Mouse (Mus musculus) MEL (cell line): ENCODE results near the gene H2-Q4.
"Not testable (repeated sequence)": the region's sequence is repeated elsewhere in the genome, so short reads cannot be mapped to it uniquely, and the experiment has no call there.

Source experiments
- CTCF ChIP-seq, 3 experiments: IDR thresholded peaks in 2 of 3; conservative IDR thresholded peaks in 1 of 3; 2 replicates each; pipeline ENCODE4 v1.5.1; 2011 to 2012; ENCODE audit warnings: low read length in 3 of 3, low read depth in 2 of 3, mild to moderate bottlenecking in 2 of 3, improper control_type of control experiment in 1 of 3, inconsistent platforms in 1 of 3, mixed read lengths in 1 of 3, moderate library complexity in 1 of 3; ENCODE audit not compliant: control insufficient read depth in 1 of 3, insufficient read depth in 1 of 3, poor library complexity in 1 of 3, severe bottlenecking in 1 of 3
- E2F4 ChIP-seq: IDR thresholded peaks from 2 replicates; pipeline ENCODE4 v1.6.1; 2011; ENCODE audit warnings: low read depth, low read length, improper control_type of control experiment, borderline replicate concordance
- EP300 ChIP-seq, 2 experiments: IDR thresholded peaks; 2 replicates each; pipeline ENCODE4 v1.6.1; 2011; ENCODE audit warnings: improper control_type of control experiment in 2 of 2, low read length in 2 of 2, low read depth in 1 of 2, mild to moderate bottlenecking in 1 of 2
- ETS1 ChIP-seq: IDR thresholded peaks from 2 replicates; pipeline ENCODE4 v1.6.1; 2012; ENCODE audit warnings: low read depth, mild to moderate bottlenecking, inconsistent platforms, low read length, improper control_type of control experiment, moderate library complexity
- GATA1 ChIP-seq: IDR thresholded peaks from 2 replicates; pipeline ENCODE4 v1.6.1; 2011; ENCODE audit warnings: low read depth, low read length, improper control_type of control experiment
- NELFE ChIP-seq: IDR thresholded peaks from 2 replicates; pipeline ENCODE4 v1.6.1; 2011; ENCODE audit warnings: low read depth, low read length, improper control_type of control experiment
- NRF1 ChIP-seq: IDR thresholded peaks from 2 replicates; pipeline ENCODE4 v1.6.1; 2014; ENCODE audit warnings: low read depth, mild to moderate bottlenecking, inconsistent platforms, low read length, improper control_type of control experiment, moderate library complexity; ENCODE audit not compliant: poor library complexity, insufficient read depth, severe bottlenecking
- POLR2A ChIP-seq, 2 experiments: IDR thresholded peaks; 2 replicates each; pipeline ENCODE4 v1.6.1; 2011 to 2012; ENCODE audit warnings: low read length in 2 of 2, mild to moderate bottlenecking in 2 of 2, control low read depth in 1 of 2, improper control_type of control experiment in 1 of 2, low read depth in 1 of 2, moderate library complexity in 1 of 2; ENCODE audit not compliant: control insufficient read depth in 1 of 2, insufficient read depth in 1 of 2, poor library complexity in 1 of 2
- RAD21 ChIP-seq: IDR thresholded peaks from 2 replicates; pipeline ENCODE4 v1.6.1; 2011; ENCODE audit warnings: mild to moderate bottlenecking, low read depth, low read length, improper control_type of control experiment
- SIN3A ChIP-seq: IDR thresholded peaks from 2 replicates; pipeline ENCODE4 v1.6.1; 2012; ENCODE audit warnings: low read length, improper control_type of control experiment, inconsistent platforms
- TBP ChIP-seq: IDR thresholded peaks from 2 replicates; pipeline ENCODE4 v1.8.0; 2011; ENCODE audit warnings: low read depth, low read length, improper control_type of control experiment
- USF1 ChIP-seq: IDR thresholded peaks from 2 replicates; pipeline ENCODE4 v1.6.1; 2014; ENCODE audit warnings: low read depth, mild to moderate bottlenecking, inconsistent platforms, low read length, improper control_type of control experiment, moderate library complexity
- ZKSCAN1 ChIP-seq: IDR thresholded peaks from 2 replicates; pipeline ENCODE4 v1.6.1; 2012; ENCODE audit warnings: low read depth, mild to moderate bottlenecking, inconsistent platforms, low read length, improper control_type of control experiment, moderate library complexity

DNA sequence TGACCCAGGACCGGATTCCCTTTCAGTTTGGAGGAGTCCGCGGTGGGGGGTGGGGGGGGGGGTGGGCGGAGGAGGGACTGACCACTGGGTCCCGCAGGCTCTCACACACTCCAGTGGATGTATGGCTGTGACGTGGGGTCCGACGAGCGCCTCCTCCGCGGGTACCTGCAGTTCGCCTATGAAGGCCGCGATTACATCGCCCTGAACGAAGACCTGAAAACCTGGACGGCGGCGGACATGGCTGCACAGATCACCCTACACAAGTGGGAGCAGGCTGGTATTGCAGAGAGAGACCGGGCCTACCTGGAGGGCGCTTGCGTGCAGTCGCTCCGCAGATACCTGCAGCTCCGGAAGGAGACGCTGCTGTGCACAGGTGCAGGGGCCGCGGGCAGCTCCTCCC lies 46.1 kb downstream of the H2-Q4 start:
- TF ChIP-seq E2F4; EP300 (IDR thresholded peaks at IDR 0.05; ENCODE audit: low read depth in 1 of 2, low read length in 2 of 2); POLR2A (IDR thresholded peaks at IDR 0.05; ENCODE audit: control insufficient read depth in 1 of 2, insufficient read depth in 1 of 2, low read depth in 1 of 2, low read length in 2 of 2, poor library complexity in 1 of 2); NELFE; GATA1; CTCF (IDR thresholded peaks at IDR 0.05 in 2 of 3, conservative IDR thresholded peaks at IDR 0.05 in 1 of 3; ENCODE audit: control insufficient read depth in 1 of 3, insufficient read depth in 1 of 3, low read depth in 2 of 3, low read length in 3 of 3, poor library complexity in 1 of 3, severe bottlenecking in 1 of 3); ZKSCAN1; ETS1; RAD21; SIN3A; TBP; USF1; NRF1: not testable (repeated sequence)
